Mouse (Mus musculus): ENCODE data around the gene Rufy4.

Gene Rufy4

DNA sequence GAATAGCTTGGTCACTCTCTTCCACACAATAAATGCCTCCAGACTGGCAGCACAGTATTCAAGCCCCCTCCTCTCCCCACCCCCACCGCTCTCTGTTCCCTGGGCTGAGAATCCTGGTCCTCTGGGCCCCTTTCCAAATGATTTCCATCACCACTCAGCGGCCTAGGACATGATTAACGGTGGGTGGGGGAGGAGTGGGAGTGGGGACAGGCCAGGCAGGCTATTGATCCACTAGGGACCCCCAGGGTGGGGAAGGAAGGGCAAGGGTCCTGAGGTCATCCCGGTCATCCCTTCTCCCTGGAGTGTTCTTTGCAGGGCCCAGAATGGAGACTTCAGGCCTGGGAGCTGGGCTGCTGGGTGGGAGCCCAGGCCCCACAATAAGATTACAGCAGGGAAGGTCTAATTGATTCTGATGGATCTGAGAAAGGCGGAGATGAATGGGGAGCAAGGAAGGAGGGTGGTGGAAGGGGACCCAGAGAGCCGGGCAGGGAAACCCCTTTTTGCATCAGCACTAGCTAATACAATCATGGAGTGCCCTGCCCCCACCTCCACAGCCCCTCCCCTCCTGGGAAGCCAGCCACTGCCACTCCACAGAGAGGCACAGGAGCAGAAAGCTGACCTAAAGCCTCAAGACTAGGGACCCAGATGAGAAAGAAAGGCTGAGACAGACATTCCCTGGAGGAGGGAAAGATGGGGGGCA lies 21.5 kb upstream of the Rufy4 start:
- in situ Hi-C loops (cut with MseI, MboI) = no loop called here

DNA sequence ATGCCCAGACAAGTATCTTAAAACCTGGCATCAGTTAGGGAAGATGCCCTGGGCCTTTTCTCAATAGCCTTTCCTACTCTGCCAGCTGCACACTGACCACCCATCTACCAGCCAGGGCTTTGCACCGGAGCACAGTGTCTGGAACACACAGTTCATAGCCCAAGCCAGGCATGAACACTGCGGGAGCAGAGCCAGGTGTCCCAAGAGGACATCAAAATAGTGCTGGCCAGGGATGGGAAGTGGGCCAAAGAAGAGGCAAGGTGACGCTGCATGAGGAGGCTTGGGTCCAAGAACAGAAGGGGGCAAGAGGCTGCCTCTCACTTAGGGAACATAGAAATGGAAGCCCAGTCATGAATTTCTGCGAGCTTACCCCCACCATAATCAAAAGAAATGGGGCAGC lies 19.7 kb upstream of the Rufy4 start:
- in situ Hi-C loops (cut with MseI, MboI) = no loop called here

DNA sequence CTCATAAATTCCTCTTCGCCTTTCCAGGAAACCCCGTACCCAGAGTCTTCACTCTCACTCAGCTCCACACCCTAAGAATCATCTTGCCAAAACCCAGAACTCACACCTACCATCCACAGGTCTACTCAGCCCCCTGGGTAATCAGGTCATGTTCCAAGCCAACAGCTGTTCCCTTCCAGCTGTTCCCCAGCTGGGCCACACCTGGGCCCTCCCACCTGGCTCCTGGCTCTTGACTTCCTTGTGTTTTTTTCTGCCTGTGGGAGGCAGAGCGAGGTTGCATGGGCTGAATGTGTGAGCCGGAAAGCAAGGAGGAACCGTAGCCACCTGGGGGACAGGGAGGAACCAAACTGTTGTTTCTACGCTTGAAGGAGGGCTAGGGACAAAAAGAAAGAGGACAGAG lies 19.1 kb upstream of the Rufy4 start:
- in situ Hi-C loops (cut with MseI, MboI) = no loop called here

DNA sequence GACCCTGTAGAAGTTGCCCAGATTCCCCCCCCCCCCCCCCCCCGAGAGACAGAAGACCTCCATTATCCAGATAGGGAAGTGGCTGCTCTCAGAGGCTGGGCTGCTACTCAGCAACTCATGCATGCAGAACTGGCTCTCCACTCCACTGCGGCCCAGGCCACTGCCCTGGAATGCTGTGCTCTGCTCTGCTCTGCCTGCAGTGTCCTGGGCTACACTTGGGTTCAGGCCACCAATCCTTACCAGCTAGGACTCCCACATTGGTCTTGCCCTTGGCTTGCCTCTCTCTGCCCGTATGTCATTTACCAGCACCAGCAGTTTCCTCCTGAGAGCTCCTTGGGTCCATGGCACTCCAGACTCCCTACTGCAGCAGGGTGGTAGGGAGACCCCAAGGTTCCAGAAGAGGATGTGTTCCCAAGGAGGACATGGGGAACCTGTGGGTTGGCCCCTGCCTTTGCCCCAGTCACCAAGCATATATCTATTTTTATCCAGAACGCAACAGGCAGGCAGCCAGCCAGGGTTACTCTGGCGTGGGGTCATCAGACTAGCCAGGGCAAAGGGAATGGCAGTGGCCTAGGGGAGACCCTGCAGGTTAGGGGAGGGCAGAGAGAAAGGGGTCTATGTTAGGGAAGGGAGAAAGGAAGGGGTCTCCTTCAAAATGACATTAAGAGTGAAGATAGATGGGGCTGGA lies 17.3 kb upstream of the Rufy4 start:
- in situ Hi-C loops (cut with MseI, MboI) = no loop called here

- in situ Hi-C loops (cut with MseI, MboI) = no loop called here
Measured at GRCm38 (mm10) chr1:74109670-74110069, 15.7 kb upstream of the Rufy4 start.

- in situ Hi-C loops (cut with MseI, MboI) = no loop called here
Measured at GRCm38 (mm10) chr1:74110932-74111695, 14.2 kb upstream of the Rufy4 start.

GRCm38 (mm10) chr1:74111696-74112030 lies 13.7 kb upstream of the Rufy4 start:
- in situ Hi-C loops (cut with MseI, MboI) = no loop called here

DNA sequence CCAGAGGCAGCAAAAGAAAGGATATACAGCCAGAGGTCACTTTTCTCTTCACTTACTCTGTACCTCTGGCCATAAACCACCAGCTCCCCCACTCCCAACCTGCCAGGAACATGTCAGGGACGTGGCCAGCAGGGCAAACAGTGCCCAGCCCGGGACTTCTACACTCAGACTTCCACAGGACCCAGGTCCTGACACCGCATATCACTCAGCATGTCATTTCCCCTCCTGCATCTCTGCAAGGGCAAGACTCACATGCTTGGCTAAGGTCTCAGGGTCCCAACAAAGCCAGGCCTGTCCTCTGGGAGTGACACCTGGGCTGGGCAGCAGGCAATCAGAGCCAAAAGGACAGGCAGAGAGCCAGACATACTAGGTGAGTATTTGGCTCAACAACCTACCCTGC lies 12.3 kb upstream of the Rufy4 start:
- in situ Hi-C loops (cut with MseI, MboI) = no loop called here

DNA sequence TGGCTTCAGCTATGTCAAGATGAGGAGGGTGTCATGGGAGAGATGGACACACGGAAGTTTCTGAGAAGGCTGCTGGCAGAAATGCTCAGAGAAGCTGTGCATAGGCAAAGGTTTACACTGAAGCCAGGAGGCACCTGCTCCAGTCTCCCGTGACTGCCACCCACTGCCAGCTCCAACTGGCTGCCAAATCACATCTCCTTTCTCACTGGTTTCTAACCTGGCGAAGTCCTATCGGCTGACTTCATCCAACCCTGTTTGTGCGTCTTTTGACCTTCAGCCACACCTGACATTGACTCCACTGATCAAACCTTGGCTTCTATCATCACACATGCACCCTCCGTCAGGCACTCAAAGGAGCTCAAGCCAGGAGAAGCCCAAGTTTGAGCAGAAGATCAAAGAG lies 7.5 kb upstream of the Rufy4 start:
- in situ Hi-C loops (cut with MseI, MboI) = no loop called here

- in situ Hi-C loops (cut with MseI, MboI) = no loop called here
Measured at GRCm38 (mm10) chr1:74119115-74119514, 6.2 kb upstream of the Rufy4 start.

GRCm38 (mm10) chr1:74121138-74121537 lies 4.2 kb upstream of the Rufy4 start:
- in situ Hi-C loops (cut with MseI, MboI) = no loop called here

DNA sequence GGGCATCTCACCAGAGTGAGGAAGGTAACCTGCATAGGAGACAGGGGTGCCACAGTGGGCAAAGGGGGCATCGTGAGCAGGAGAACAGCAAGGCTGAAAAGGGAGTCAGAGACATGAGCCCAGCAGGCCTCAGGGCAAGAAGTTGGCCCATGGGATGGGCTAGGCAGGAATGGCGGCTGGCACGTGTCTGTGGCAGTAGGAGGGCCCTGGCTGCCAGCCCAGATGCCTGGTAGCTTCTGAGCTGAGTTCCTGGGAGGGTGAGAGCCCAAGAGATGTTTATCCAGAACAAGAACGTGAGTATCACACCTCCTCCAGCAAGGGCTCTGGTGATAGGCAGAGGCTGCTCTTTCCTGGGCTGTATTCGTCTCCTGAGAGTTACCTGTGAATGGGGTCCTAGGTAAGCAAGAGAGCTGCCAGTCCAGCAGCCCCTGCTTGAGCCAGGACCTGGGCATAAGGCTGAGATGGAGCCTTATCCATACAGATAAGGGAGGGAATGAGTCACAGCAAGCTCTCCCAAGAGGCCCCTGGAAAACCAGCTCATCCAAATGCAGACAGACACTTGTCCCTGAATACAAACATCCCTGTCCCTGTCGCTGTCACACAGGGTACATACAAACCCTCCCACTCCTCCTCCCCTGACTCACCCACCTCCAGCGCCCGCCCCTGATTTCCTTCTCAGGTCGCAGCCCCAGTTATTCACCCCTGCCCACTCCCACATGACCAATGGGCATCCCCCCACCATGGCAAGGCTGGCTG lies 3.3 kb upstream of the Rufy4 start:
- in situ Hi-C loops (cut with MseI, MboI) = no loop called here

DNA sequence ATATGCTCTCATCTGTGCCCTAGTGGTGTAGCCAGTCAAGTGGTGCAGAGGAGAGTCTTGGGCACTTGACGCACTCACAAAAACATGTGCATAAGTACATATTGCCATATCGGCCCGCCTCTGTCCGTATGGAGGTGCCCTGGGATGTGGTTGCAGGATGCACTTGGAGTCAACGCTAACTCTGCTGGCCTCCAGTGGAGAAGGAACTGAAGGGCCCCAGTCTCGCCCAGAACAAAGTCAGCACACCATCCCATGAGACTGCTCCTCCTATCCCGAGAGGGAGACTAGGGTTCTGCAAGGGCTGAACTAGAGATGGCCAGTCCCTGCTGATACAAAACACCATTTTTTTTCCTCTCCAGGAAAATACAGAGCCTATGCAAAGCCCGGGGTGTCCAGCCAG lies 2.1 kb upstream of the Rufy4 start:
- in situ Hi-C loops (cut with MseI, MboI) = no loop called here

GRCm38 (mm10) chr1:74124021-74124981 lies 1.0 kb upstream of the Rufy4 start, which contains the start of gene Tns1:
Gene Tns1, minus strand, starts transcription at chr1:74124449.
- in situ Hi-C loops (cut with MseI, MboI) = no loop called here

GRCm38 (mm10) chr1:74130883-74131659 lies 5.7 kb downstream of the Rufy4 start:
- in situ Hi-C loops (cut with MseI, MboI) = no loop called here

- in situ Hi-C loops (cut with MseI, MboI) = no loop called here
Measured at GRCm38 (mm10) chr1:74132011-74132410, 6.7 kb downstream of the Rufy4 start.

DNA sequence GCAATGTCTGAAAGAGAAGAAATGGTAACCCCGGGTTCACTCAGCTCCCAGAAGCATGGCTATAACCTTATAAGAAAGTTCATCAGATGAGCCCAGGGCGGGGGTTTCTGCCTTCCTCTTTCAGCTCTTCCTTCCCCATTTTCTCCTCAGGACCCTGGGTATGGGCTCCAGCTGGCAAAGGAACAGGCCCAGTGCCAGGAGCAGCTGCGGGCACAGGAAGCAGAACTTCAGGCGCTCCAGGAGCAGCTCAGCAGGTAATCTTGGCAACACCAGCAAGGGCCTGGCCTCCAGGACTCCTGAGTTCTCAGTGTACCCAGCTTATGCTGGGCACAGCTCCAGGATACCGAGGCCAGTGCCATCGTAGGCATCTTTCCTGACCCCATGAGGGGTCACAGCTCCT lies 8.6 kb downstream of the Rufy4 start:
- in situ Hi-C loops (cut with MseI, MboI) = no loop called here

GRCm38 (mm10) chr1:74135326-74135950 lies 10.1 kb downstream of the Rufy4 start:
- in situ Hi-C loops (cut with MseI, MboI) = no loop called here

DNA sequence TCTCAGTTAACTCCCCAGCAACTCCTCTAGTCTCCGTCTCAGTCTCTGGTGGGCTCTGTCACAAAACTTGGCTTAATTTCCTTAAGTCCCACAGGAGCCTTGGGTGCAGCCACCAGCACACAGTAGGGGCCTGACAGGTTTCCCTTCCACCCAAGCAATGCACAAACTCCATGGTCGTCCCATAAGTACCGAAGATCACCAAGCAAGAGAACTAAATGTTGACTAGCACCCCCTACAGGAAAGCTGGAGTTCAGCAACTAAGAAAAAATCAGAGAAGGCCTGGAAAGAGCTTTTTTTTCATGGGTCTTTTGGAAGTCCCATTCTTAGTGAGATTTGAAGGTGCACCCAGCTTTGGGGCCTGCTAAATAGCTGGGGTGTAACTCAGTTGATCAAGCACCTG lies 14.1 kb downstream of the Rufy4 start:
- in situ Hi-C loops (cut with MseI, MboI) = no loop called here

- in situ Hi-C loops (cut with MseI, MboI) = no loop called here
Measured at GRCm38 (mm10) chr1:74141781-74142180, 16.4 kb downstream of the Rufy4 start.
